Mouse (Mus musculus) right cerebral cortex, adult 2 months (tissue): ENCODE results near the gene Epn3.

Source experiments
- DNase-seq, 2 experiments: peaks; one replicate each; pipeline ENCODE4 v3.0.0; 2021 to 2022; ENCODE audit warnings: low spot score in 2 of 2

Gene Epn3

GRCm38 (mm10) chr11:94498093-94498996 lies 1.4 kb downstream of the Epn3 start:
- DNase-seq, result peak; percentile 54 to 64

- DNase-seq, result no peak
These were observed 4.4 kb downstream of the Epn3 start for GRCm38 (mm10) chr11:94495415-94495814.

DNA sequence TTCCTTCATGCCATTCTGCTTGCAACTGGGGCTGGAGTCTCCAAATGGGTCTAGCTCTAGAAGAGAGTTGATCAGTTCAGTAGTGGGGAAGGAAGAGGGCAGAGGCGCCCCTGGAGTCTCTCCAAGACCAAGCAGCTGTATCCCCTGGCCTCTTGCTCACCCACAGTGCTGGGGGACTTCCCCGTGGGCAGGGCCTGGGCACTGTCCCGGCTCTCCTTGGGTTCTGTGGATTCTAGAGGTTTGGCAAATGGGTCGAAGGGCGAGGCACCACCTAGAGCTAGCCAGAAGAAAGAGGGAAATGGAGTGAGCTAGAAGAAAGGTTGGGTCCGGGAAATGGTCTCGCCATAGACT lies 8.1 kb downstream of the Epn3 start:
- DNase-seq, result no peak

GRCm38 (mm10) chr11:94491035-94491748 lies 8.6 kb downstream of the Epn3 start:
- DNase-seq, result peak; percentile 52 to 58

GRCm38 (mm10) chr11:94489745-94490144 lies 10.0 kb downstream of the Epn3 start:
- DNase-seq, result no peak

- no peak for DNase-seq
These were observed 10.8 kb downstream of the Epn3 start for GRCm38 (mm10) chr11:94488767-94489533.

DNA sequence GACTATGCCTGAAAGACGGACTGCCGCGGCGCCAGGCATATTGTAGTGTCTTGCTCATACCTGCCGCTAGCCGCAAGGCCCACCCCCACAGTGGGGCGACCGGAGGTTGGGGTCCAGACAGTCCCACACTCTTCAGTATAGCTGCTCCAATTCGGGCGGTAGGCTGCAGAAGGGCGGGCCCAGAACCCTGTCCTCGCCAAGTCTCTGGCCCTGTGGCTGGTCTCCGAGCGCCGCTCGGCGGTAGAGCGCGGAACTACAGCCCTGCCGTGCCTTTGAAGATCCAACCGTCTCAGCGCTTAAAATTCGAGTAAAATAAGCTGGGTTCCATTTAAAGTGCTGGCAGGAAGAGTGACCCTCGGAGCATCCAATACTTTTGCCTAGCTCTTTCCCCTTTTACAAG lies 13.8 kb downstream of the Epn3 start, which contains the start of gene Spata20:
Gene Spata20, minus strand, starts transcription at position 179 of the 400 bp plus-strand sequence.
- DNase-seq, result peak; percentile 94 to 95

- no peak for DNase-seq
These were observed 14.6 kb downstream of the Epn3 start for GRCm38 (mm10) chr11:94485223-94485622.

- DNase-seq, result no peak
These were observed 15.1 kb downstream of the Epn3 start for GRCm38 (mm10) chr11:94484636-94485035.

DNA sequence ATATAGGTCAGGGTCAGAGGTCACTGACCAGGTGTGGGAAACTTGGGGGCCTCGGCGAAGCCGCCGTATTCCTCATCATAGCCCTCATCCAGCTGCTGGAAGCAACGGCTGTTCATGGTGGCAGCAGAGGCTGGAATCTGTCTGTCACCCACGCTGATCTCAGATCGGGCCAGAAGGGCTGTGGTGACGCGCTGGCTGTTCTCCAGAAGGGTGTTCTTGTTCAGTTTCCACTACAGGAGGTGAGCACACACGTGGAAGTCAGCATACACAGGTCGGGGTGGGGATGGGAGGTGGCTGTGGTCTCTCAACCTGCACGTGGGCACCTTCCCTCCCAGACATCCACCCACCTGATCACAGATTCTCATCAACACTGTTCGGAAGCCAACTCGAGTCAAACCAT lies 15.9 kb downstream of the Epn3 start:
- no peak for DNase-seq

DNA sequence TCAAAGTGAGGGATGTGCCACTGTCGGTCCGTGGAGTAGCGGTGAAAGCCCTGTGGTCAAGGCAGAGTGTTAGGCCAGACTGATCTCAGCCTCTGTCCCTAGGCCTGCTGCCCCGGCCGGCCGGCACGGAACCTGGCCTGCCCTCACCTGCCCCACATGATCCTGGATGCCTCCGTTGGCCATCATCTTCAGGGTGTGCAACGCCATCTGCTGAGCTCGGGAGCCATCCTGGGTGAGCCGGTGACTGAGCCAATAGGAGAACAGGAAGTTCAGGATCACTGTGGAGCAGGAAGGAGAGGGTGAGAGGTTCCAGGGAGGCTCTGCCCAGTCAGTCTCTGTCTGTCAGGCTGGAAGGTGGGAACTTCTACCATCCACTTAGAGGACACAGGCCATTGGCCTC lies 16.3 kb downstream of the Epn3 start:
- no peak for DNase-seq

- no peak for DNase-seq
These were observed 17.0 kb downstream of the Epn3 start for GRCm38 (mm10) chr11:94482738-94483137.

- DNase-seq, result no peak
These were observed 17.8 kb downstream of the Epn3 start for GRCm38 (mm10) chr11:94481963-94482362.

DNA sequence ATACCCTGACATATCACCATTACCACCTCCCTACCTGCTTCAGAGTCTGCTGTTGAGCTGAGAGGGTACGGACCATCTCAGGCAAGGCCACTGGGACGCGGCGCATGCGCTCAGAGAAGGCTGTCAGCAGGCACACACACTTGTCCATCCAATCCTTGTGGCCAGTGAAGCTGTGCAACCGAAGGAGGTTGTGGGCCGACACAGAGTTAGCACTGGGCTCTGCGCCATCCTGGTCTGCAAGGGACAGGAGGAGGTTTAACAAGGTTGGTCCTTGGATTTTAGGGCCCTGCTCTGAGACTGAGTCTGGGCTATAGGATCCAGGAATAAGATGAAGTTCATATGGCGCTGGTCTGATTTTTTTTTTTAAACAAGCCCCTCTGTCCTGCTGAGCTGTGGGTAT lies 19.4 kb downstream of the Epn3 start:
- DNase-seq, result no peak

DNA sequence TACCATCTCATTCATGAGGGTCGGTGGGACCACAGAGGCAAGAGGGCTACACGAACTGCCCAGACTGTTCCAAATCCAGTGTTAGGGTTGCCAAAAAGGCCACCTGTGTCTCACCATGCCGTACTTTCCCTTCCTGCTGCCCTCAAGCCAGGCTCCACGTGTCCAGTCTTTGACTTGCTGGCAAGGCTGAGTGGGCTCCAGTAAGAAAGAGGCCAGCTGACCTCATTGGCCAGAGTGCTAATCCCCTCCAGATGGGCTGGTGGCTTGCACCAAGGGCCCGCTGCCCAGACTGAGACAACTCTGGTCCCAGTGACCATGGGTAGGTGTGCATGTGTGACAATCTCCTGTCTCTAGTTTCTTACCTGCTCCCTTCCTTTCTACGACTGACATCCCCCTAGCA lies 22.1 kb downstream of the Epn3 start:
- no peak for DNase-seq

- DNase-seq, result no peak
These were observed 24.1 kb downstream of the Epn3 start for GRCm38 (mm10) chr11:94475722-94476121.

DNA sequence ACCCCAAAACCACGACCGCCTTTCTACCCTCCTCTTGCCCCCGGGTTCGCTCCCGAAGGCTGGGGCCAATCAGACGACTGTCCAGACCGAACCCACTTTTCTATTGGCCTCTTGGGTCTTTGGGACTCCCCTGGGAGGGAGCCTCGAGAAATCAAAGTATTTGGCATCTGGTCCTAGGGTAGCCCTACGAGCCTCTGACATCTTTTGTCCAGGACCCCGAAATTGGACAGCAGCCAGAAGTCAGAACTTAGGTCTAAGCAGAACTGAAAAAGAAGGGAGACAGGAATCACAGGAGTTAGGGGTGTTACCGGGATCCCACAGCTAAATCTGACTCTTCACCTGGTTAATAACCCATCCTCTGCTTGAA lies 25.2 kb downstream of the Epn3 start:
- DNase-seq, result no peak

GRCm38 (mm10) chr11:94473707-94474543 lies 25.8 kb downstream of the Epn3 start, which contains the start of gene Cacna1g:
Gene Cacna1g (minus strand): TSS chr11:94474198.
- peak; percentile 87 to 89 for DNase-seq

DNA sequence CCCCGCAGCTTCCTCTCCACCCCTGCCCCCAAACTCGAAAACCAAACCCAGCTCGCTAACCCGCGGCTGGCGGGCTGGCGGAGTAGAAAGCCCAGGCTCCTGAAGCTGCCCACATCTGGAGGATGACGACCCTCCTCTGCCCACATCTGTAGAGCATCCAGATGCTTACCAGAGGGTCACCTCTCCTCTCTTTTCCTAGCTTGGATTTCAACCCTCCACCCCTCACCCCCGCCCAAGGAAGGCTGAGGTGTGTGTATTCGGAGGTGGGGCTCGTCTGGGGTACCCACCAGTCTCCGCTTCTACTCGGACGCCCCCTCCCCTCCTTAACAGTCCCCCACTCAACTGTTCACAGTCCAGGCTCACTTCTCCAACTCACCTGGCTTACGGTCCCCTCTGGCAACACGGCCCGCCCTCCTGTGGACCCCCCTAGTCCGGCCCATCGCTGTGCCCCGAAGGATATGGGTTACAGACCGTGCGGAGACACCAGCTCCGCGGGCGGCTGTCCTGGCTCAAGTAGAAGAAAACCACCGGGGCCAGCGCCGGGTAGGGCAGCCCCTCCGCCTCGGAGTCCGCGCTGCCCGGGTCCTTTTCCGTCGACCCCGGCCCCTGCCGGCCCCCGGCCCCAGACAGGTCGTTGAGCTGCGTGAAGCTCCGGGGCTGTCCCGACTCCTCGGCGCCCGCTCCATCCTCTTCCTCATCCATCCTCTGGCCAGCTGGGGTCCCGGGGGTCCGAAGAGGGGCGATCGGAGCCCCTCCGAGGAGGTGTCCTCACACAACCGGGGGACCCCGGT lies 26.7 kb downstream of the Epn3 start:
- DNase-seq, result no peak

DNA sequence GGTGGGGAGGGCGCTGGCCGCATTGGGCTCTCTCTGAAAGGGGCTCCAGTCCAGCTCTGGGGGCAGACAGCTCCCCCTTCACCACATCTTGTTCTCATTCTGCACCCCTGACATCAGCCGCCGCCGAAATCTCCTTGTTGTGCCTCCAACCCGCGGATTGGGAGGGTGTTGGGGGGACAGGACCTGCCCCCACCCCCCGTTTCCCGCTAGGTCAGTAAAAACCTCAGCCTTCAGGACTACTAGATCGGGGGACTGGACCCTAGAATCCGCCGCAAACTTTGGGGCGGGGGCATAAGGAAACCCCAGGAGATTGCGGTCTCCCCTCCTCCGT lies 27.2 kb downstream of the Epn3 start:
- DNase-seq, result no peak
